Mouse (Mus musculus) lung, postnatal 0 days (tissue): Measurements from ENCODE around the gene Vmn1r203.

Experiments used
- CTCF ChIP-seq: IDR thresholded peaks from 2 replicates; pipeline ENCODE4 v1.5.1; 2016; ENCODE audit warnings: antibody characterized with exemption, mild to moderate bottlenecking
- EP300 ChIP-seq: IDR thresholded peaks from 2 replicates; pipeline ENCODE4 v1.6.1; 2016; ENCODE audit warnings: antibody characterized with exemption, mild to moderate bottlenecking, control low read depth

DNA sequence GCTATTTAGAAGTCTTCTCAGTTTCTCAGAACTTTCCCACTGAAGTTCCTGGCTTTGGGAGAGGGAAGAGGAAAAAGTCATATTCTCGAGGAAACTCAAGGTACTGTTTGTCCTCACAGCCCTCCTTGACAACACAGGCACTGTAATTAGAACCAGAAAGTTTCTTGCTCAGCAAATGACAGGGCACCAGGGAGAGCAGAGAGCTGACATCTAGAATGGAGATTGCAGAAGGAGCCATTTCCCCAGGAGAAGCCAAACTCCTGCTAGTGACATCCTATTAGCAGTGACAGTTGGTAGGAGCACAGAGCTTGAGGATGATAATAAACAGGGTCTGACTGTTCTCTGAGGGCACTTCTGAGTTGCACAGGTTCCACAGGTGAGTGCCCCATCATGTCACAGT lies 46.3 kb upstream of the Vmn1r203 start, which contains the start of gene Vmn1r201:
- TF ChIP-seq CTCF = no peak
- TF ChIP-seq EP300 = no peak
